Mouse (Mus musculus) C2C12 (cell line): ENCODE data around the gene H2-Q4.
"Not testable (repeated sequence)": the region's sequence is repeated elsewhere in the genome, so short reads cannot be mapped to it uniquely, and the experiment has no call there.

Experiments
- CEBPB ChIP-seq: IDR thresholded peaks from one replicate; pipeline ENCODE4 v1.6.1; 2011; ENCODE audit warnings: low read depth, mild to moderate bottlenecking, control low read depth, moderate library complexity
- CTCF ChIP-seq: IDR thresholded peaks from one replicate; pipeline ENCODE4 v1.5.1; 2011; ENCODE audit not compliant: control insufficient read depth, insufficient read depth, insufficient read length
- FOSL1 ChIP-seq: IDR thresholded peaks from one replicate; pipeline ENCODE4 v1.8.0; 2011; ENCODE audit warnings: mild to moderate bottlenecking, low read length; ENCODE audit not compliant: poor library complexity, insufficient read depth, severe bottlenecking
- MAX ChIP-seq: IDR thresholded peaks from one replicate; pipeline ENCODE4 v1.6.1; 2011; ENCODE audit warnings: mild to moderate bottlenecking, control low read depth
- MYOG ChIP-seq: IDR thresholded peaks from one replicate; pipeline ENCODE4 v1.6.1; 2011; ENCODE audit not compliant: control insufficient read depth, insufficient read length; ENCODE audit errors: extremely low read depth

DNA sequence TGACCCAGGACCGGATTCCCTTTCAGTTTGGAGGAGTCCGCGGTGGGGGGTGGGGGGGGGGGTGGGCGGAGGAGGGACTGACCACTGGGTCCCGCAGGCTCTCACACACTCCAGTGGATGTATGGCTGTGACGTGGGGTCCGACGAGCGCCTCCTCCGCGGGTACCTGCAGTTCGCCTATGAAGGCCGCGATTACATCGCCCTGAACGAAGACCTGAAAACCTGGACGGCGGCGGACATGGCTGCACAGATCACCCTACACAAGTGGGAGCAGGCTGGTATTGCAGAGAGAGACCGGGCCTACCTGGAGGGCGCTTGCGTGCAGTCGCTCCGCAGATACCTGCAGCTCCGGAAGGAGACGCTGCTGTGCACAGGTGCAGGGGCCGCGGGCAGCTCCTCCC, 46.1 kb downstream of the H2-Q4 start:
- not testable (repeated sequence) for TF ChIP-seq CTCF, MYOG, MAX, FOSL1, CEBPB
